Mouse (Mus musculus): ENCODE measurements around the gene Plpp6. TPM values are rescaled to one million over a fixed set of nuclear protein-coding genes. Genes with fewer than 3 reads are reported as not detected.
A peak's percentile ranks its signal among the peaks of the same experiment; 100 is the strongest.

The Plpp6 gene
- polyA plus RNA-seq, 1 experiment from 2014 or later = 7.6 TPM

GRCm38 (mm10) chr19:28968178-28968577, 4.4 kb downstream of the Plpp6 start:
- H3K9me3 ChIP-seq (replicated peaks; ENCODE audit: control insufficient read depth, low read length) = no peaks in the 10 kb centered on the region
- no peak overlapping the region for H3K9ac ChIP-seq (ENCODE audit: low read length)
- ATAC-seq (ENCODE audit: insufficient read depth, low FRiP score) = no peak
- H3K4me1 ChIP-seq (ENCODE audit: control insufficient read depth, insufficient read depth, low read length) = peaks cover 10% of the 10 kb centered on the region
- no peak overlapping the region for H3K27ac ChIP-seq (ENCODE audit: low read length)
- H3K4me2 ChIP-seq (ENCODE audit: low read depth, low read length) = no peak overlapping the region
- H3K36me3 ChIP-seq (ENCODE audit: control insufficient read depth, insufficient read depth, low read length) = no peaks in the 10 kb centered on the region
- no peak overlapping the region for H3K4me3 ChIP-seq (replicated peaks; ENCODE audit: low read length)
- WGBS = 66% methylated on average over 4 of the region's 4 CpGs
- no peaks in the 10 kb centered on the region for H3K27me3 ChIP-seq (ENCODE audit: control insufficient read depth, insufficient read depth, low read length)

GRCm38 (mm10) chr19:28969231-28969630, 5.5 kb downstream of the Plpp6 start:
- Histone ChIP-seq H3K27ac (ENCODE audit: low read length) (no peak overlapping the region), H3K4me1 (ENCODE audit: control insufficient read depth, insufficient read depth, low read length) (peaks cover 10% of the 10 kb centered on the region), H3K4me3 (replicated peaks; ENCODE audit: low read length) (no peak overlapping the region), H3K9me3 (replicated peaks; ENCODE audit: control insufficient read depth, low read length) (no peaks in the 10 kb centered on the region), H3K27me3 (ENCODE audit: control insufficient read depth, insufficient read depth, low read length) (no peaks in the 10 kb centered on the region), H3K9ac (ENCODE audit: low read length) (no peak overlapping the region), H3K4me2 (ENCODE audit: low read depth, low read length) (no peak overlapping the region), H3K36me3 (ENCODE audit: control insufficient read depth, insufficient read depth, low read length) (no peaks in the 10 kb centered on the region)
- WGBS = 82% methylated on average over 5 of the region's 5 CpGs
- ATAC-seq (ENCODE audit: insufficient read depth, low FRiP score) = no peak

- Histone ChIP-seq H3K27me3 (ENCODE audit: control insufficient read depth, insufficient read depth, low read length) (no peaks in the 10 kb centered on the region), H3K4me1 (ENCODE audit: control insufficient read depth, insufficient read depth, low read length) (peaks cover 8% of the 10 kb centered on the region), H3K9me3 (replicated peaks; ENCODE audit: control insufficient read depth, low read length) (no peaks in the 10 kb centered on the region), H3K4me2 (ENCODE audit: low read depth, low read length) (no peak overlapping the region), H3K36me3 (ENCODE audit: control insufficient read depth, insufficient read depth, low read length) (no peaks in the 10 kb centered on the region), H3K4me3 (replicated peaks; ENCODE audit: low read length) (no peak overlapping the region), H3K9ac (ENCODE audit: low read length) (no peak overlapping the region), H3K27ac (ENCODE audit: low read length) (no peak overlapping the region)
- 48% methylated on average over 11 of the region's 11 CpGs for WGBS
- ATAC-seq (ENCODE audit: insufficient read depth, low FRiP score) = no peak
Measured at GRCm38 (mm10) chr19:28970251-28970650, 6.5 kb downstream of the Plpp6 start.

- Histone ChIP-seq H3K4me3 (replicated peaks; ENCODE audit: low read length) (peak overlapping the region; percentile 41), H3K27ac (ENCODE audit: low read length) (no peak overlapping the region), H3K4me1 (ENCODE audit: control insufficient read depth, insufficient read depth, low read length) (peaks cover 4% of the 10 kb centered on the region; the same call in 1 of the 2 replicates), H3K27me3 (ENCODE audit: control insufficient read depth, insufficient read depth, low read length) (no peaks in the 10 kb centered on the region), H3K9me3 (replicated peaks; ENCODE audit: control insufficient read depth, low read length) (no peaks in the 10 kb centered on the region), H3K9ac (ENCODE audit: low read length) (peak overlapping the region; percentile 50), H3K36me3 (ENCODE audit: control insufficient read depth, insufficient read depth, low read length) (no peaks in the 10 kb centered on the region), H3K4me2 (ENCODE audit: low read depth, low read length) (peak overlapping the region; percentile 67)
- 17% methylated on average over 35 of the region's 35 CpGs for WGBS
- ATAC-seq (ENCODE audit: insufficient read depth, low FRiP score) = peak; percentile 81
Measured at GRCm38 (mm10) chr19:28974862-28975611, 11.3 kb downstream of the Plpp6 start.

- H3K9ac ChIP-seq (ENCODE audit: low read length) = no peak overlapping the region
- H3K4me2 ChIP-seq (ENCODE audit: low read depth, low read length) = no peak overlapping the region
- no peaks in the 10 kb centered on the region for H3K4me1 ChIP-seq (ENCODE audit: control insufficient read depth, insufficient read depth, low read length)
- no peak overlapping the region for H3K27ac ChIP-seq (ENCODE audit: low read length)
- H3K36me3 ChIP-seq (ENCODE audit: control insufficient read depth, insufficient read depth, low read length) = no peaks in the 10 kb centered on the region
- no peaks in the 10 kb centered on the region for H3K9me3 ChIP-seq (replicated peaks; ENCODE audit: control insufficient read depth, low read length)
- no peaks in the 10 kb centered on the region for H3K27me3 ChIP-seq (ENCODE audit: control insufficient read depth, insufficient read depth, low read length)
- no peak overlapping the region for H3K4me3 ChIP-seq (replicated peaks; ENCODE audit: low read length)
- ATAC-seq (ENCODE audit: insufficient read depth, low FRiP score) = no peak
- WGBS = 56% methylated on average over 7 of the region's 7 CpGs
Measured at GRCm38 (mm10) chr19:28982617-28983016, 18.9 kb downstream of the Plpp6 start.

GRCm38 (mm10) chr19:28989515-28989914, 25.8 kb downstream of the Plpp6 start:
- Histone ChIP-seq H3K9me3 (replicated peaks; ENCODE audit: control insufficient read depth, low read length) (no peaks in the 10 kb centered on the region), H3K4me3 (replicated peaks; ENCODE audit: low read length) (peak overlapping the region; percentile 98), H3K4me2 (ENCODE audit: low read depth, low read length) (peak overlapping the region; percentile 81), H3K4me1 (ENCODE audit: control insufficient read depth, insufficient read depth, low read length) (peaks cover 9% of the 10 kb centered on the region; the same call in 1 of the 2 replicates), H3K36me3 (ENCODE audit: control insufficient read depth, insufficient read depth, low read length) (peaks cover 7% of the 10 kb centered on the region), H3K27me3 (ENCODE audit: control insufficient read depth, insufficient read depth, low read length) (no peaks in the 10 kb centered on the region), H3K9ac (ENCODE audit: low read length) (peak overlapping the region; percentile 91), H3K27ac (ENCODE audit: low read length) (peak overlapping the region; percentile 91)
- 35% methylated on average over 8 of the region's 8 CpGs for WGBS
- no peak for ATAC-seq (ENCODE audit: insufficient read depth, low FRiP score)

GRCm38 (mm10) chr19:28990194-28990589, 26.4 kb downstream of the Plpp6 start, which contains the start of gene Cdc37l1:
Gene Cdc37l1 (plus strand): TSS chr19:28990352.
- WGBS = under 1% methylated on average over 36 of the region's 37 CpGs
- H3K4me1 ChIP-seq (ENCODE audit: control insufficient read depth, insufficient read depth, low read length) = peaks cover 9% of the 10 kb centered on the region; the same call in 1 of the 2 replicates
- H3K36me3 ChIP-seq (ENCODE audit: control insufficient read depth, insufficient read depth, low read length) = peaks cover 9% of the 10 kb centered on the region
- peak; percentile 97 for ATAC-seq (ENCODE audit: insufficient read depth, low FRiP score)
- H3K27ac ChIP-seq (ENCODE audit: low read length) = peak within 1 kb of the TSS; percentile 91
- peak within 1 kb of the TSS; percentile 91 for H3K9ac ChIP-seq (ENCODE audit: low read length)
- peak within 1 kb of the TSS; percentile 81 for H3K4me2 ChIP-seq (ENCODE audit: low read depth, low read length)
- H3K27me3 ChIP-seq (ENCODE audit: control insufficient read depth, insufficient read depth, low read length) = no peaks in the 10 kb centered on the region
- H3K9me3 ChIP-seq (replicated peaks; ENCODE audit: control insufficient read depth, low read length) = no peaks in the 10 kb centered on the region
- H3K4me3 ChIP-seq (replicated peaks; ENCODE audit: low read length) = peak within 1 kb of the TSS; percentile 98

GRCm38 (mm10) chr19:28990590-28991221, 27.0 kb downstream of the Plpp6 start:
- under 1% methylated on average over 41 of the region's 41 CpGs for WGBS
- H3K27me3 ChIP-seq (ENCODE audit: control insufficient read depth, insufficient read depth, low read length) = no peaks in the 10 kb centered on the region
- peak overlapping the region; percentile 81 for H3K4me2 ChIP-seq (ENCODE audit: low read depth, low read length)
- H3K4me1 ChIP-seq (ENCODE audit: control insufficient read depth, insufficient read depth, low read length) = peaks cover 9% of the 10 kb centered on the region; the same call in 1 of the 2 replicates
- peak overlapping the region; percentile 91 for H3K9ac ChIP-seq (ENCODE audit: low read length)
- H3K9me3 ChIP-seq (replicated peaks; ENCODE audit: control insufficient read depth, low read length) = no peaks in the 10 kb centered on the region
- peak overlapping the region; percentile 98 for H3K4me3 ChIP-seq (replicated peaks; ENCODE audit: low read length)
- peak overlapping the region; percentile 91 for H3K27ac ChIP-seq (ENCODE audit: low read length)
- peaks cover 14% of the 10 kb centered on the region for H3K36me3 ChIP-seq (ENCODE audit: control insufficient read depth, insufficient read depth, low read length)
- no peak for ATAC-seq (ENCODE audit: insufficient read depth, low FRiP score)

GRCm38 (mm10) chr19:28991391-28991790, 27.6 kb downstream of the Plpp6 start:
- peak overlapping the region; percentile 91 for H3K9ac ChIP-seq (ENCODE audit: low read length)
- 62% methylated on average over 5 of the region's 5 CpGs for WGBS
- H3K4me3 ChIP-seq (replicated peaks; ENCODE audit: low read length) = peak overlapping the region; percentile 98
- no peak overlapping the region for H3K27ac ChIP-seq (ENCODE audit: low read length)
- H3K27me3 ChIP-seq (ENCODE audit: control insufficient read depth, insufficient read depth, low read length) = no peaks in the 10 kb centered on the region
- H3K4me1 ChIP-seq (ENCODE audit: control insufficient read depth, insufficient read depth, low read length) = peaks cover 9% of the 10 kb centered on the region; the same call in 1 of the 2 replicates
- no peak for ATAC-seq (ENCODE audit: insufficient read depth, low FRiP score)
- no peaks in the 10 kb centered on the region for H3K9me3 ChIP-seq (replicated peaks; ENCODE audit: control insufficient read depth, low read length)
- peak overlapping the region; percentile 81 for H3K4me2 ChIP-seq (ENCODE audit: low read depth, low read length)
- H3K36me3 ChIP-seq (ENCODE audit: control insufficient read depth, insufficient read depth, low read length) = peaks cover 15% of the 10 kb centered on the region

Data from stomach, embryonic 16.5 days (tissue).